Mouse (Mus musculus): ENCODE measurements around the gene Atad5.
"Not testable (repeated sequence)": the region's sequence is repeated elsewhere in the genome, so short reads cannot be mapped to it uniquely, and the experiment has no call there.

The Atad5 gene

DNA sequence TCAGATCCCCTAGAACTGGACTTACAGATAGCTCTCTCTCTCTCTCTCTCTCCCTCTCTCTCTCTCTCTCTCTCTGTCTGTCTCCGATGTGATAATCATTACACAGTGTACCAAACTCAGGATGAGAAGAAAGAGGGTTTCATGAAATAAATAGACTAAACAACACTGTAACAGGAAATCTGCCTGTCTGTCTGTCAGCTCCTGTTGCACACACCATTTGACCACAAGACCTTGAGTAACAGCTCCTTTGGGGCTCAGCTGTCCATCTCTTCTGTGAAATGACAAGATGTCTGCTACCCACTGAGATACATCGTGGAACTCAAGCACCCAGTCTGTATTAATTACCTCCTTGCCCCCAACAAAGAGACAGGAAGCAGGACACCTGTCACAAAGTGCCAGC, 62.3 kb downstream of the Atad5 start:
- DNase-seq = no peak

DNA sequence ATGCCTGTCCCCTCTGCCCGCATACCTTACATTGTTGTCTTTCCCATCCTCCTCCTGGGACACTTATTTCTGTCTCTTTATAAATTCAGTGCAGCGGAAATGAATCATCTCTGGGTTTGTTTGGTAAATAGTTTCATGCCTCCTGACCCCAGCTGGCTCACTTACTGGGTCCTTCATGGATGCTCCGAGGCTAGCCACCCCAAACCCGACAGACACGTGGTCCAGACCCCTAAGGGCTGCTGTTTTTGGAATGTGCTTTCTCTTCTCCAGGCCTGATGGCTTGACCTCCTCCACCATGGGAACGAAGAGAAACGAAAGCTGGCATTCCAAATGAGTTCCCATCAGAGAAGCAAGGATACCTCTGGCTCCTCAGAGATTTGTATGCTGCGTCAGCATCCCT, 63.2 kb downstream of the Atad5 start:
- DNase-seq = no peak

DNA sequence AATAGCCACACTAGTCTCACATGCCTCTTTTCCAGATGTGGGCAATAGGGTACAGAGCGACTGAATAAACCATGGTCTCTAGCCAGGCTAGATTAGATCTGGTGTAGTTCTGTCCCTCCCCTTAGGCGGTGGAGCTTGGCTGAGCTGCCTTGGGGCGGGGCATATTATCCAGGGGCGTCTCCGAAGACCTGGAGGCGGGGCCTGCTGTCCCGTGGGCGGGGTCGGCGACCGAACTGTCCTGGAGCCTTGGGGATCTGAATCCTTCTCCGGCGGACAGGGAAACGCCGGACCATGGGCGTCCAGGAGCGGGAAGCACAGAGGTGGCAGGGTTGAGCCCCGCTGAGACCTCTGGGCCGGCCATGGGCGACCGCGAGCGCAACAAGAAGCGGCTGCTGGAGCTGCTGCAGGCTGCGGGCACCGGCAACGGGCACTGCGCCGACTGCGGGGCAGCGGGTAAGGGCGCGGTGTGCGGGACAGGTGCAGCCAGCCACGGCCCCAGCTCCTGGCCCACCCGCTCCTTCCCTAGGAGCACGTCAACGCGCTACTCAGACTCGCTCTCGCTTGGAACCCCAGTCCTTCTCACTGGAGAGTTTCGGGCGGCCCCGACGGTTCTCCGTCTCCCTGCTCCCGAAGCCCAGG, 64.8 kb downstream of the Atad5 start, which contains the start of gene Adap2:
TSS of gene Adap2 (plus strand) at position 249 of the 639 bp plus-strand sequence.
- DNase-seq = peak; percentile 90

DNA sequence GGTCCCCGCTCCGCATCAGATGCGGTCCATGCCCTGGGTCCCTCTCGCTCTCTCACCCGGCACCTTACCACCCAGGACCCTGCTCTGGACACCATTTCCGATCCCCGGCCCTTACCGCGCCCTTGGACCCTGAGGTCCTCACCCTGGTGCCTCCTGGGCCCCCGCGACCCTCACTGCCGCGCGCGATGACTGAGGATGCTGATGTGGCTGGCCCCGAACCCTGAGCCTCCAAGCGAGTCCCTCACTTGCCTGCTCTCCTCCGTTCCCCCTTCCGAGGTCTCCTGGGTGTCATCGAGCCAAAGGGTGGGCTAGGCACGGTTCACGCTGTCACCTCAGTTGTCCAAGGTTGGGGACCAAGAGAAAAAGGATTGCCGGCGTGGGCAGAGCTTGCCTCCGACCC, 65.3 kb downstream of the Atad5 start:
- DNase-seq = no peak

DNA sequence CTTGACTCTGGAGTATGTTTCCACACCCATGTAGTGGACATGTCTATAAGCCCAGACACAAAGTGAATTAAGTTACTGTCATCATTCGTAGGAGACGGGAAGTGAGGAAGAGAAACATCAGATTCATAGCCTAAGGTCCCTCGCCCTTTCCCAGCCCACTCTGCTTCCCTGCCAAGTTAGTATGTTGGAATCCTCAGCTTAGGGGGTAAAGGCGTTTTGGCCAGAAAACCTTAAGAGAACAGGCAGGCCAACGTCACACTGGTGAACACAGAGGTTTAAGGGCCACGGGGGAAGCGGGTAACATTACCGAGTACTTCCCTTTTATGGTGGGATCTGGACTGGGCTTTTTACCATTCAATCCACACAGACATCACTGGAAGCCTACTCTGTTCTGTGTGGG, 66.3 kb downstream of the Atad5 start:
- DNase-seq = no peak

DNA sequence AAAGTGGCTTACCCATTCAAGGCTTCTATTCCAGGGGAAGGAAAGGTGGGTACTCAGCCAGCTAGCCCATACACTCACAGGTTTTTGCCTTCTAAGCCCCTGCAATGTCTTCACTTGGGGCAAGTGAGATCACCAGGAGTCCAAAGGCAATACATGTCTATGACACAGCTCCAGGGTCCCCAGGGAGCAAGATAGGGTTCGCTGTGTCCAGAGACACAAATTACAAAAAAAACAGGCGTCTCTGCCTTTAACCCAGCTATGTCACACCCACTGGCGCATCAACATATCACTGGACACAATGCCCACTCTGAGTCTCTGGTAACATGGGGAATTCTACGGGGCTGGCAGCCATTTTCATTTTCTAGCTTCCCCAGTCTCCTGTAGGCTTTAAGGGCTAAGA, 66.8 kb downstream of the Atad5 start:
- no peak for DNase-seq

DNA sequence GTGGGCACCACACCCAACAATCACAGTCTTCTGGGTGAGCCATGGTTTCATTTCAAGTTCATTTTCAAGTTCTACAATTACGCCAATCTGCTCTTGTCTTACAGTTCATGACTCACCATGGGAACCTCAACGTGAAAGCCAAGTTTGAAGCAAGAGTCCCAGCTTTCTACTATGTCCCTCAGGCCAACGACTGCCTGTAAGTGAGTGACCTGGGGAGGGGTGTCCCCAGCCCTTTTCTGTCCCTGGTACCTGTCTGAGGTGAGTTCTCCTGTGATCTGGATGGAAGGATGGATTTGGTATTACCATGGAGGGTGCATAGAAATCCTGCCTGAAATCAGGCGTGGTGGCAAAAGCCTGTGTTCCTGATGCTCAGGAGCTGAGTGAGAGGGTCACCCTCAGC, 67.6 kb downstream of the Atad5 start:
- no peak for DNase-seq

DNA sequence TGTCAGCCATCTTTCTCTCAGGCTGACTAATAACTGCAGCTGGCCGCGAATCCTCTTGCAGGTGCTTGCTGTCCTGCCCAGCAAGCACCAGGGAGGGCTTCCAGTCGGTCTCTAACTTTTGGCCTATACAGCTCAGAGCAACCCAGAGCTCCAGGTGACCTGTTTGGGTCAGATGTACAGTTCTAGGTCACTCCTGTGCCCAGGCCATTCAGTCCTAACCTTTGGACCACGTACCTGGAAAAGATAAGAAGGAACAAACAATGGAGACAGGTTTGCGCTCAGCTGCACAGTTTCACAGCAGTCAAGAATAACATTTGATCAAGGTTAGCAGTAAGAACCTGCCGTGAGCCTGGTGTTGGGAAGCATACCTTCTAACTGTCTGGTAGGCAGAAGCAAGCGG, 69.8 kb downstream of the Atad5 start:
- no peak for DNase-seq

DNA sequence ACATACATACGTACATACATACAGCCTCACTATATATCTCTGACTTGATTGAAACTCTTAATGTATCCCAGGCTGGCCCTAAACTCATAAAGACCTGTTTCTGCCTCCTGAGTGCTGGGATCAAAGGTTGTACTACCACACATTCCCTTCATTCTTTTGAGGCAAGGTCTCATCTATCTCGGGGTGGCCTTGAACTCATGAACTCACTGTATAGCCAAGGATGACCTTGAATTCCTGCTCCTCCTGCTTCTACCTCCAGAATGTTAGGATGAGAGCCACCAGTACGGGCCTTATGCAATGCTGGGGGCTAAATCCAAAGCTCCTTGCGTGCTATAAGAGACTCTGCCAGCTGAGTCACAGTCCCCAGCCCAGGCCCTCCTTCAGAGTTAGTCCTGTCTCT, 71.8 kb downstream of the Atad5 start:
- DNase-seq = no peak

DNA sequence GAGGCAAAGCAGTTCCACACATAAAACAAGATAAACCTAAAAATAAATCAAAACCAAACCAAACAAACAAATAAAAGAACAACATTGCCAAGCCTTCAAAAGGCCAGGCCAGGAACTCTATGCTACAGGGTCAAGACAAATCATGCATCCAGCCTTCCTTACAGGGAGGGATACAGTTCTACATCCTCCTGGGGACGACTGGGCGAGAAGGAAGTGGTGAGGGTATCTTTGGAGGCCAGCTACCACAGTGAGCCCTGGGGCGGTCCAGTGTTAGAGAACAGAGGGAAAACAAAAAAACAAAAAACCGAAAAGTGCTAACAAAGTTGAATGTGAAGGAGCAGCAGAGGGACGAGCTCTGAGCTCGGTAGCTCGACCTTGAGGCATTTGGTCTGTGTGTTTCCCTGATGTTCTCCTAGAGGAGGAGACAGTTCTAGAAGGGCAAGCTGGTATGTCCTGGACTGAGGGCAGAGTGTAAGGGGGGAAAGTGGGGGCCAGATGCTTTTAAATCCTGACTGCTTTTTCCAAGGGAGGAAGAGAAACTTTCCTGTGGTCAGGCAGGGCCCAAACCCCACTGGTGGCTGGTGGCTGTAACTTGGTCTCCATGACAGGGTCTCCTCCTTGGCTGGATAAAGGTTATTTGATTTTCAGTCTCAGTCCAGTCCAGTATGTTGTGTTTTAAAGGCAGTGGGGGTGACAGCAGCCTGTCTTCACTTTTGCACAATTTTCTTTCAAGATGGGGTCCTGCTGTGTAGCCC, 74.3 kb downstream of the Atad5 start:
- no peak for DNase-seq

DNA sequence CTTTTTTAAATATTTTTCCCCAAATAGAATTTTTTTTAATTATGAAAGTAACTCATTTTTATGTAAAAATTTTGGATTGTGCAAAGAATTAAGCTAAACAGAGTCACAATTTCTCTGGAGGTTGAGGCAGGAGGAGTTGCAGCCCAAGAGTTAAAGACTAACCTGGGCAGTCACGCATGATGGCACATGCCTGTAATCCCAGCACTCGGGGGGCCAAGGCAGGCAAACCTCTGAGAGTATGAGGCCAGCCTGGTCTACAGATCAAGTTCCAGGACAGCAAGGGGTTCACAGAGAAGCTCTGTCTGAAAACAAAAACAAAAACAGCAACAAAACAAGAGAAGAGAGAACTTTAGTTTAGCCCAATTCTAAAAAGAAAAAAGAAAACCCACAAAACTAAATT, 75.0 kb downstream of the Atad5 start:
- DNase-seq = no peak

DNA sequence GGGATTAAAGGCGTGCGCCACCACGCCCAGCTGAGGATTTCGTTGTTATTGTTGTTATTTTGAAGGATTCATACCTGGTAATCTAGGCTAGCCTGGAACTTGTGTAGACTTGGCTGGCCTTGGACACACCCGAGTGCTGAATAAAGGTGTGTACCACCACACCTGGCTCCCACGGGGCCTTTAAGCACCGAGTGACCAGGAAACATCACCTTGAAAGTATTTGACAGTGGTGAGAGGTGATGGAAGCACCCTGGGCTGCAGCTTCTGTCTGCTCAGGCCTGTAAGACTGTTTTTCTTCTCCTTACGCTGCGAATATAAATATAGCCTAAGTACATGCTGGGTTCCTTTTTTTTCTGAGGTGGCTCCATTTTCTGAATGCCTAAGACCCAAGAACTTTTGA, 78.9 kb downstream of the Atad5 start:
- no peak for DNase-seq

DNA sequence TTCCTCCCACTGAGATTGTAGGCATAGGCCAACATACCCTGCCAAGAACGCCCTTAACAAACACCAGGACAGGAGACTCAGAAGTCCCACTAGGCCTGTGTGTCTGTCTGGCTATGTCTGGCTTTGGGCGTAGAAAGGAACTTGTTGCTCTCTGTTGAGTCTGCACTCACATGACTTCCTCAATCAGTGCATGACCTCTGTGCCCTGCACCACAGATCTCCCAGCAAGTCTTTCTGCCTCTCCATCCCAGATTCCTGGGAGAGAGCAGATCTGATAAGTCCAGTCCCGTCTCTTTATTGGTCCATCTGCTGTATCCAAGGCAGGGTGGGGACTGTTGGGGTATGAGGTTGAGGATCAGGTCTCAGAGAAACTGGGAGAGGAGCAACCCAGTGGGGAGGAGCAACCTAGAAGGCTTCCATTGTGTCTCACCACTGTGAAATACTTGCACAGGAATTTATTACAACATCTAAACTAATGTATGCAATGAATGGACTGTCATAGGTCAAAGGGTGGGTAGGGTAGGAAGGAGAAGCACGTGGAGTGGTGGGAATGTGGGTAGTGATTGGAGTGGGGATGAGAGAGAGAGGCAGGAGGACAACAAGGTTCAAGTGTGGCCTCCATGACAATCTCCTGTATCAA, 79.5 kb downstream of the Atad5 start:
- no peak for DNase-seq

DNA sequence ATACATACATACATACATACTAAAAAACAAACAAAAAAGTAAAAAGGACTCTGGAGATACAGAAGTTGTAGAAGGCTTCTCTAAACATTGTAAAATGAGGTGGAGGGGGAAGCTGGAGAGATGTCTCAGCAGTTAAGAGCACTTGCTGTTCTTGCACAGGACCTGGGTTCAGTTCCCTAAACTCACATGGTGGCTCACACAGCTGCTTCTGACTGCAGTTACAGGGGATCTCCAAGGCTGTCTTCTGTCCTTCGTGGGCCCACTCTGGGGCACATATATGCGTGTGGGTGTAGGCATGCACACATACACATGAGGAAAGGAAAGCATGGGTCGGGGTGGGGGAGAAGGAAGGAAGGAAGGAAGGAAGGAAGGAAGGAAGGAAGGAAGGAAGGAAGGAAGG, 80.4 kb downstream of the Atad5 start:
- no peak for DNase-seq

DNA sequence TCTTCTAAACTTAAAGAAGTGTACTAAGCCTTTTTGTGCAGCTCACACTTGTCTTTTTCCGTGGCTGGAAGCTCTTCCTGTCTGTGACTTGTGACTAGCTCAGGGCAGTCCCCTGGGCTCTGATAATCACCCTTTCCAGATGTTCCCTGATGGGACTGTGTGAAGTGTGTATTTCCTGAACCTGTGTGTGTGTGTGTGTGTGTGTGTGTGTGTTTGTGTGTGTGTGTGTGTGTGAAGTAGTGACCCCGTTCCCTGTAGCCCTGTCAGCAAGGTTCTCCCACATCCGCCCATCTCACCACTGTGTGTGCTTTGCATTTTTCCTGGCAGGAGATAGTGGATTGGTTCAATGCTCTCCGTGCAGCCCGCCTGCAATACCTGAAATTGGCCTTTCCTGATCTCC, 81.2 kb downstream of the Atad5 start:
- no peak for DNase-seq

DNA sequence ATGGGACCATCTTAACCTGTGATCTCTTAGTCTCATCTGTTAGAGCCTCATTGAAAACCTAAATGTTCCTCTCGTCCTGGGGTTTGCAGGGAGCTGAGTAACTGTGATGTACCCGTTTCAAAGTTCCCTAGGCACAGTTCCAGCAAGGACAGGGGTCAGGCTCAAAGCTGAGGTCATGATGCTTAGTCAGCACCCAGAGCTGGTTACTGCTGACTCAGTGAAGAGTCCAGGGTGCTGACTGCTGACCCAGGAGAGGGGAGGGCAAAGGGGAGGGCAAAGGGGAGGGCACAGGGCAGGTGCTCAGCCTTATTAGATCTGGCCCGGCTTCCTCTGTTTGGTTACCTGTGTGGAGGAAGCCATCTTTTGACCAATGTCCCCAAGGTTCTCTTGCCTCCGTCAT, 82.7 kb downstream of the Atad5 start:
- no peak for DNase-seq

DNA sequence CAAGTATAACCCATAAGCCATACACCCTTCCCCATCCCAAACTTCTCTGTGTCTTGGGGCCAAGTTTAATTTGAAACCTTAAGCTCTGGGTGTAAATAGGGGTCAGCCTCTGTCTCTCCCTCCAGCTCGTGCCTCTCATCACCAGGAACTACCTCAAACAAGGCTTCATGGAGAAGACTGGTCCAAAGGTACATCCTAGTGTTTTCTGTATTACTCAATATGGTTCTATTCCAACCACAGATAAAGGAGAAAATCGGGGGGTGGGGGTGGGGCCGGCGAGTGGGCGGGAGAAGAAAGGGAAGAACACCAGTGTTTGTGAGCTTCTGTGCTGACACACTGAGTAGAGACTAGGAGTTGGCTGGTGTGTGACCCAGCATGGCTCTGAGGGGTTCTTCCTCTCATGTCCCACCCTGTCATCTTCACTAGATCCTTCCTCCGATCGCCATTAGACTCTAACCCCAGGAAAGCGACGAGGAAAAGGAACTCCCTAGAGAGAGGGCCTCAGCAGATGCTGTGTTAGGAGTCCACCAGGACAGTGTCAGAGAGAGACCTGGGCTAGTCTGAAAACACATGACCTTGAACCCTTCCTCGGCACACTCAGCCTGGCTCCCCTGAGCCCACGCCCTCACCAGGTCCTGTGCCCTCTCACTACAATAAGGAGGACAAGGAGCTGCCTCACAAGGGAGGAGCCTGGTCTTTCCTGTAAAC, 84.9 kb downstream of the Atad5 start:
- DNase-seq = no peak

DNA sequence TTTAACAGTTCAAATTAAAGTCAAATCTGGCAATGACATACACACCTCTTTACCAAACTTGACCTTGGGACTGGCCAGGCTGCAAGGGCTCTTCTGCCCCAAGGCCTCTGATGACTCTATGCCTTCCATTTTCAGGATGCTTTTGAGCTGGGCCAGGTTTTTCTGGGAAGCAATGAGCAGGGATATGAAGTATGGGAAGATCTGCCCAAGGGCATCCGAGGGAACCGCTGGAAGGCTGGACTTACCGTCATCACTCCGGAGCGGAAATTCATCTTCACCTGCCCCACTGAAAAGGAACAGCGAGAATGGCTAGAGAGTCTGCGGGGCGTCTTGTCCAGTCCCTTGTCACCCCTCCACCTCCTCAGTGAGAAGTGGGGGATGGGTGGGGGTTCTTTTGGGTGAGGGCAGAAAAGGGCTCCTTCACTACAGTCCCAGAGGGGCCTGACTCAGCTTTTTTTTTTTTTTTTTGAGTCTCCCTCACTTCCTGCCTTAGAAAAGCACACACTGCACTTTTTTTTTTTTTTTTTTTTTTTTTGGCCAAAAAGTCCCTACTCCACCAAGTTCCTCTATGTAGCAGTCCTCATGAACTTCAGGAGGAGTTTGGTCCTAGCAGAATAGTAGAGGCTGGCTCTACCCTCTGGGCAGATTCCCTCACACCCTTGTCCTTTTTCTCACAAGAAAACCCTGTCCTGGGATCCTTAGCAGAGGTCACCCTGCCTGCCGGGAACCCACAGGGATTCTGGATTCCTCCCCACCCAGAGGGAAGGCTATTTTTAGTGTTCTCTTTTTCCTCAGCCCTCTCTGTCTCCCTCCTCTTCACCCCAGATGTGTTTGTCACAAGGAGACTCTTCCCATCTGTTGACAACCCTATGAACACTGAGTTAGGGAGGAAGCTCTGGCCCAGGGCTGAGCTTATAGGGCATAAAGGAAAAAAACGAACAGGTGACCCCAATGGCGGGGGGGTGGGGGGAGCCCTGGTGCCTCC, 88.0 kb downstream of the Atad5 start:
- DNase-seq = peak; percentile 27

DNA sequence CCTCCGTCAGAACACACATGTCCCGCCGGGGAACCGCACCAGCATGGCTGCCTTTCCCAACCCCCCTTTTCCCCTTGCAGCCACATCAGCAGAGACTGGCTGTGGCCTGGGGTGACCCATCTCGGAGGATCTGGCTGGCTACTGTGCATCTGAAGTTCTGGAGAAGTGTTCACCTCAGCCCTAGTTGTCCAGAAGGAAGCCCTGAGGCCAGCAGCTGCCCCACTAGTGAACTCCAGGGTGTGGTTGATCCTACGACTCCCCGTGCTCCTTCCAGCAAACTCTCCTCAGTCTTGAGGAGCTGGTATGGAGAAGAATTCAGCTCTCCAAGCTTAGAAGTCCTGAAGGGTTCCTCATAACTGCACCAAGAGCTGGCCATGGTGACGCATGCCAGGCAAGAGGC, 89.1 kb downstream of the Atad5 start:
- no peak for DNase-seq

DNA sequence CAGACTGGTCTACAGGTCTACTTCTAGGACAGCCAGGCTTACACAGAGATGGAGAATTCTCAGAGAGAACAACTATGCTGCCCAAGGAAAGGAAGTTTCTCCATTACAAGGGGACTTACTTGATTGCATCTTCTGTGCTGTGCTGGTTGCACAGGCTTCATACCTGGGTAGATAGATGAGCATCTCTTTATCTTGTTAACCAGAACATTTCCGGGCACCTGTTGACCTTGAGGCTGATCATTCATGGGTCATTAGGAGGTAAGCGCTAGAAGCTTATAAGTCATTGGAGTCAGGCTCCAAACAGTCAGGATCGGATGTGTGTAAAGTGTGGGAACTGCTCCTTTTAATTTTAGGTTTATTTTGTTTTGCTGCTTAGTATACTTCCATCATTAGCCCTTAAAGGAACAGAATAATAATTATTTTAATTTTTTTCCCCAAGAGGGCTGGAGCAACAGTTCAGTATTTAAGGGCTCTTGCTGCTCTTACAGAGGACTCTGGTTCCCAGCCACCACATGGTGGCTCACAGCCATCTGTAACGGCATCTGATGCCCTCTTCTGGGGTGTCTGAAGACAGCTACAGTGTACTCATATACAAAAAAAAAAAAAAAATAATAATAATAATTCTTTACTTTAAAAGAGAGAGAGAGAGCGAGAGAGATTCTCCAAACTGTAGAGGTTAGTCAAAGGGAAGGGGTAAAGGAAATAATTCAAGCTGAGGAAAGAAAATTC, 92.0 kb downstream of the Atad5 start:
- peak; percentile 16 for DNase-seq

DNA sequence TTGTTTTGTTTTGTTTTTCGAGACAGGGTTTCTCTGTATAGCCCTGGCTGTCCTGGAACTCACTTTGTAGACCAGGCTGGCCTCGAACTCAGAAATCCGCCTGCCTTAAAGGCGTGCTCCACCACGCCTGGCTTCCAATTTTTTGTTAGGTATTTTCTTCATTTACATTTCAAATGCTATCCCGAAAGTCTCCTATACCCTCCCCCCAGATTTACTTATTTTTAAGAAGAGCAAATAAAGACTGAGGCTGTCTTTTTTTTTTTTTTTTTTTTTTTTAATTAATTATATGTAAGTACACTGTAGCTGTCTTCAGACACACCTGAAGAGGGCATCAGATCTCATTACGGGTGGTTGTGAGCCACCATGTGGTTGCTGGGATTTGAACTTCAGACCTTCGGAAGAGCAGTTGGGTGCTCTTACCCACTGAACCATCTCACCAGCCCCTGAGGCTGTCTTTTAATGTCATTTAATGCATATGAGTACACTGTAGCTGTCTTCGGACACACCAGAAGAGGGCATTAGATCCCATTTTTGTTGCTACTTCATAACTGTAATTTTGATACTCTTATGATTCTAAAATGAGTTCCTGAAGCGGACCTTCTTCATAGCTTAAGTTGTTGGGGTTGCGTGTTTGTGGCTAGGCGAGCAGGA, 94.0 kb downstream of the Atad5 start:
- not testable (repeated sequence) for DNase-seq
